Mouse (Mus musculus) brain, adult 2 months (tissue): ENCODE results near the gene Adam34.
"Not testable (repeated sequence)": the region's sequence is repeated elsewhere in the genome, so short reads cannot be mapped to it uniquely, and the experiment has no call there.

Experiments
- DNase-seq: peaks from one replicate; pipeline ENCODE4 v3.0.0; 2011; ENCODE audit warnings: low read depth, low spot score

The Adam34 gene

DNA sequence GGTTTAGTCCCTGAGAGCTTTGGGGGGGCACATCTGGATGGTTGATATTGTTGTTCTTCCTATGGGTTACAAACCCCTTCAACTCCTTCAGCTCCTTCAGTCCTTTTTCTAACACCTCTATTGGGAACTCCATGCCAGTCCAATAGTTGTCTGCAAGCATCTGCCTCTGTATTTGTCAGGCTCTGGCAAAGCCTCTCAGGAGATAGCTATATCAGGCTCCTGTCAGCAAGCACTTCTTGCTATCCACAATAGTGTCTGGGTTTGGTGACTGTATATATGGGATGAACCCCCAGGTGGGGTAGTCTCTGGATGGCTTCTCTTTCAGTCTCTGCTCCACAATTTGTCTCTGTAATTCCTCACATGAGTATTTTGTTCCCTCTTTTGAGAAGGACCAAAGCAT lies at the start of gene Adam34:
Gene Adam34 (minus strand): TSS at position 101 of the 400 bp plus-strand sequence.
- no peak for DNase-seq

DNA sequence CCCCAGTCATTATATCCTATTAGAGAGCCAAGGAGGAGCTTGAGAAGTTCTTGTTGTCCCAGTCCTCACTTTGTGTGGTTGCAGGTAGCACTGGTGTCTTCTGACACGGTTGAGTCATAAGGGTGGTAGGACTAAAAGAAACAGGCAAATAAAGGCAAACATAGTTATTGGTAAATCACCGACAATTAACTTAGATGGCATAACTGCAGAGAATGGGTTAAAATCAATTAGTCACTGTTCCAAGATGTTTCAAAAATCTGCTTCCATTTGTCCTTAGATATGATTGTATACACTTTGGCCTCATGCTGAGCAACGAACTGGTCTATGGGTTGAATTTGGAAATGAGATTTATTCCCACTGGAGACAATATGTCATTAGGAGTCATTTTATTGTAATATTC lies 82.7 kb downstream of the Adam34 start, which contains the start of gene Gm5346:
Gene Gm5346 (minus strand): TSS at position 101 of the 400 bp plus-strand sequence.
- DNase-seq: no peak

DNA sequence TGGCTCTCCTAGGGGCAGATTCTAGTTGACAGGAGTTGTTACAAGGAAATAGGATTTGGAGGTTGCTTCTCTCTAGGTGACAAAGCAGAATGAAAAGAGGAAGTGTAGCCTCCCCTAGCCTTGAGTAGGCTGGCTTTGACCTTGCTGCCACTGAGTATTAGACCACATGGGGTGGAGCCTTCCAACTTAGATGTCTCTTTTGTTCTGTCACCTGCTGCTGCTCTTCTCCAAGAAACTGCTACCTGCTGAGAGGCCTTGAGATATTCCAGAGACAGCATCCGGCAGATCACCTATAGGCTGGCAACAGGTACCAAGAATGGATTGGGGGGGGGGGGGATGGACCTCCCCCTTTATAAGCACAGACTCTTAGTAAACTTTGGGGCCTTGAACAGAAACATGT lies 93.8 kb downstream of the Adam34 start:
- no peak for DNase-seq

DNA sequence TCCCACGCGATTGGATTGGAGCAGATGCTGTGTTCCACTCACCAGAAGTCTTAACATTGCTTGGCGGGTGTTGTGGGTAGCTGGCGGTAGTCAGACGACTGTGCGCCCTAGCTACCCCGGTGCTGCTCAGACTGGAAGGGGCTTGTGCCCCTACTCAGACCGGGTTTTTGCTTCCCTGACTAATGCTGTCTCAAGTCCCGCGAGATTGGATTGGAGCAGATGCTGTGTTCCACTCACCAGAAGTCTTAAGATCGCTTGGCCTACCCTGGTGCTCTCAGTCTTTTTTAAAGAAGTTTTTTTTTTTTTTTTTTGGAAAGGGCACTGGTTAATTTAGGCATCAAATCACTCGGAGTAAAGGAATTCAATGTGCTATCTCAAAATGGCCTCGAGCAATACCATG lies 106.2 kb downstream of the Adam34 start:
- DNase-seq: not testable (repeated sequence)

DNA sequence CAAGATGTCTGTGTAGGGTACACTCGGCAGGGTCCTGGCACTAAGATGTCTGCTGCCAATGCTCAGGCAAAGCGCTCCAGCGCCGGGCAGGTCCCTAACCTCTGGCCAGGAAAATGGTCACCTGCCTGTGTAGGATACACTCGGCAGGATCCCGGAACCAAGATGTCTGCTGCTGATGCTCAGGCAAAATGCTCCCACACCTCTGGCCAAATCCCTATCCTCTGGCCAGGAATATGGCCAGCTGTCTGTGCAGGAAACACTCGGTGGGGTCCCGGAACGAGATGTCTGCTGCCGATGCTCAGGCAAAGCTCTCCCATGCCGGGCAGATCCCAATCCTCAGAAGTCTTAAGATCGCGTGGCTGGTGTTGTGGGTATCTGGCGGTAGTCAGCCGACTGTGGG lies 106.7 kb downstream of the Adam34 start:
- not testable (repeated sequence) for DNase-seq
